Mouse (Mus musculus): ENCODE data around the gene Inpp5k. TPM values are rescaled to one million over a fixed set of nuclear protein-coding genes. Genes with fewer than 3 reads are reported as not detected.

The Inpp5k gene
- 50.6 and 55.2 TPM in 2 replicates for polyA plus RNA-seq (2012; rRNA removed)

GRCm38 (mm10) chr11:75630645-75631229 lies at the start of gene Inpp5k:
Inpp5k (plus strand) TSS chr11:75630988.

GRCm38 (mm10) chr11:75587493-75588284 lies 43.1 kb upstream of the Inpp5k start, which contains the start of gene Pitpna:
Pitpna (plus strand) TSS chr11:75588097.

GRCm38 (mm10) chr11:75650311-75650710 lies 19.5 kb downstream of the Inpp5k start, which contains the start of gene Myo1c:
Myo1c (plus strand) TSS chr11:75650504.

GRCm38 (mm10) chr11:75678747-75679438 lies 48.1 kb downstream of the Inpp5k start, which contains the start of gene Crk:
Crk (plus strand) TSS chr11:75679259.

Other genes with a start within 250 kb of the Inpp5k start
- 32.4 and 60.9 TPM in 2 replicates for gene Serpinf1, start 208.3 kb upstream of the Inpp5k start, polyA plus RNA-seq (2012; rRNA removed)
- 0.15 and 0.22 TPM in 2 replicates for gene Serpinf2, start 191.4 kb upstream of the Inpp5k start, polyA plus RNA-seq (2012; rRNA removed)
- 9.6 and 10.2 TPM in 2 replicates for gene Wdr81, start 176.3 kb upstream of the Inpp5k start, polyA plus RNA-seq (2012; rRNA removed)
- 1.8 and 3.9 TPM in 2 replicates for gene Tlcd2, start 169.3 kb upstream of the Inpp5k start, polyA plus RNA-seq (2012; rRNA removed)
- gene Prpf8, start 144.2 kb upstream of the Inpp5k start, polyA plus RNA-seq (2012; rRNA removed): 124 and 138 TPM in 2 replicates
- 1.3 and 1.6 TPM in 2 replicates for gene Rilp, start 120.9 kb upstream of the Inpp5k start, polyA plus RNA-seq (2012; rRNA removed)
- 5.4 and 5.9 TPM in 2 replicates for gene Scarf1, start 117.4 kb upstream of the Inpp5k start, polyA plus RNA-seq (2012; rRNA removed)
- 23.2 and 23.6 TPM in 2 replicates for gene Slc43a2, start 99.3 kb upstream of the Inpp5k start, polyA plus RNA-seq (2012; rRNA removed)
- 133 and 135 TPM in 2 replicates for gene Pitpna, start 42.9 kb upstream of the Inpp5k start, polyA plus RNA-seq (2012; rRNA removed)
- 12.8 and 20.7 TPM in 2 replicates for gene Myo1c, start 19.5 kb downstream of the Inpp5k start, polyA plus RNA-seq (2012; rRNA removed)
- 77.4 and 84.6 TPM in 2 replicates for gene Crk, start 48.3 kb downstream of the Inpp5k start, polyA plus RNA-seq (2012; rRNA removed)
- gene Ywhae, start 101.9 kb downstream of the Inpp5k start, polyA plus RNA-seq (2012; rRNA removed): 1,115 and 1,378 TPM in 2 replicates
- gene Doc2b, start 165.1 kb downstream of the Inpp5k start, polyA plus RNA-seq (2012; rRNA removed): 4.3 and 5.3 TPM in 2 replicates

Data from central nervous system, embryonic 14 days (tissue).